Mouse (Mus musculus) left cerebral cortex, adult 9 months (tissue): ENCODE measurements around the gene Gm49325.

ENCODE experiments used
- DNase-seq, 2 experiments: peaks; one replicate each; pipeline ENCODE4 v3.0.0; 2022; ENCODE audit warnings: low spot score in 2 of 2

The Gm49325 gene

GRCm38 (mm10) chr10:77605908-77606826, at the start of gene Gm49325, which contains the start of gene Sumo3:
Gene Gm49325 (plus strand): TSS chr10:77606197.
Gene Sumo3 (plus strand): TSS chr10:77606097.
- peak; percentile 83 to 93 for DNase-seq

GRCm38 (mm10) chr10:77556631-77557030, 49.4 kb upstream of the Gm49325 start:
- no peak for DNase-seq

- no peak for DNase-seq
Observed at GRCm38 (mm10) chr10:77557641-77558040, 48.4 kb upstream of the Gm49325 start.

GRCm38 (mm10) chr10:77560090-77560489, 45.9 kb upstream of the Gm49325 start:
- no peak for DNase-seq

GRCm38 (mm10) chr10:77560830-77561229, 45.2 kb upstream of the Gm49325 start:
- DNase-seq: no peak

- no peak for DNase-seq
Observed at GRCm38 (mm10) chr10:77561508-77561907, 44.5 kb upstream of the Gm49325 start.

GRCm38 (mm10) chr10:77565005-77565404, 41.0 kb upstream of the Gm49325 start:
- DNase-seq: no peak

GRCm38 (mm10) chr10:77566651-77567050, 39.3 kb upstream of the Gm49325 start:
- DNase-seq: peak in 1 of 2 experiments; percentile 80

GRCm38 (mm10) chr10:77569481-77569880, 36.5 kb upstream of the Gm49325 start:
- DNase-seq: no peak

GRCm38 (mm10) chr10:77569973-77570658, 35.9 kb upstream of the Gm49325 start:
- no peak for DNase-seq

GRCm38 (mm10) chr10:77572225-77572624, 33.8 kb upstream of the Gm49325 start:
- DNase-seq: no peak

- DNase-seq: no peak
Observed at GRCm38 (mm10) chr10:77573162-77573561, 32.8 kb upstream of the Gm49325 start.

GRCm38 (mm10) chr10:77580027-77580920, 25.7 kb upstream of the Gm49325 start:
- DNase-seq: no peak

- no peak for DNase-seq
Observed at GRCm38 (mm10) chr10:77581023-77581407, 25.0 kb upstream of the Gm49325 start.

- DNase-seq: peak; percentile 93 to 94
Observed at GRCm38 (mm10) chr10:77581408-77582284, 24.4 kb upstream of the Gm49325 start, which contains the start of gene Pttg1ip. Gene Pttg1ip (plus strand): TSS chr10:77581720.

- no peak for DNase-seq
Observed at GRCm38 (mm10) chr10:77582285-77582618, 23.7 kb upstream of the Gm49325 start.

GRCm38 (mm10) chr10:77583795-77584422, 22.1 kb upstream of the Gm49325 start:
- no peak for DNase-seq

GRCm38 (mm10) chr10:77586637-77587036, 19.4 kb upstream of the Gm49325 start:
- no peak for DNase-seq

- DNase-seq: no peak
Observed at GRCm38 (mm10) chr10:77587091-77587775, 18.8 kb upstream of the Gm49325 start.

GRCm38 (mm10) chr10:77588036-77588435, 18.0 kb upstream of the Gm49325 start:
- DNase-seq: no peak
